Mouse (Mus musculus): ENCODE measurements at regions not wholly inside any gene's neighbourhood (a gene's known extent, or its start where the extent isn't known, plus 50 kb on each side); places are given as distances from the start of the nearest gene placed in this dataset.

- no peak for DNase-seq (ENCODE audit: inconsistent ontology term)
Observed at GRCm38 (mm10) chr13:45277842-45278416, 111.6 kb upstream of the Mylip start.

DNA sequence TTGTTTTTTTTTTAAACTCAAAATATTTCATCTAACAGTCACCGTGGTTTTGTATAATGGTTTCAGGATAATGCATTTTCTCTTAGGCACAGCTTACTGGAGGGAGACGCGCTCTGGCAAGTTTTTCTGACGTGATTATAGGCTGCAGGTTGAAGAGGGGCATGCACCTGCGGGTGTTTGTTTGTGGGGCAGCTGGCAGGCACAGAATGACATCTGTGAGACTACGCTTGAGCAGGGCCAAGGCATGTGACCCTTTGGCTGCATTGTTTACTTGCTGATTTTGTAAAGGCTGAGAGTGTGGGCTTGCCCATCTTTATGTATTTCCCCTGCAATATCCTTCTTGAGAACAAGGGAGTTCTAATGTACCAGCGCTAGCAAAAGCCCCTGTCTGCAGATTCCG lies 108.4 kb upstream of the Mylip start:
- DNase-seq (ENCODE audit: inconsistent ontology term), result no peak

DNA sequence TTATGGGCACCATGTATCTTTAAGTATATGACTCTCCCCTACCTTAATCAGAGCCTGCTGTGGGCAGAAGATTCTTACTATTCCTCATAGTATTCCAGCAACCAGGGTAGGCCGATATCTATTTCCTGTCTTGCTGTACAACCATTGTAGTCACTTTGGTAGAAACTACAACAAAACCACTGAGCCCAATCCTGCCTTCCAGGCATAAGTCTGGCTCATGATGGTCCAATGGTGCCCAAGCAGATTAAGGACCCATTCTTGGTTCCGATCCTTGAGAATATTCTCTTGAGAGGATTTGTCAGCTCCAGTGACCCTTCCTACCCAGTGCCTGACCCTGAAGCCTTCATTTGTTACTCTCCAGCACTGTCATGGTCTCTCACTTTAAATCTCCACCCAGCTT lies 102.9 kb upstream of the Mylip start:
- DNase-seq (ENCODE audit: inconsistent ontology term), result no peak

- no peak for DNase-seq (ENCODE audit: inconsistent ontology term)
Observed at GRCm38 (mm10) chr13:45287217-45287616, 102.3 kb upstream of the Mylip start.

- no peak for DNase-seq (ENCODE audit: inconsistent ontology term)
Observed at GRCm38 (mm10) chr13:45289976-45290375, 99.6 kb upstream of the Mylip start.

DNA sequence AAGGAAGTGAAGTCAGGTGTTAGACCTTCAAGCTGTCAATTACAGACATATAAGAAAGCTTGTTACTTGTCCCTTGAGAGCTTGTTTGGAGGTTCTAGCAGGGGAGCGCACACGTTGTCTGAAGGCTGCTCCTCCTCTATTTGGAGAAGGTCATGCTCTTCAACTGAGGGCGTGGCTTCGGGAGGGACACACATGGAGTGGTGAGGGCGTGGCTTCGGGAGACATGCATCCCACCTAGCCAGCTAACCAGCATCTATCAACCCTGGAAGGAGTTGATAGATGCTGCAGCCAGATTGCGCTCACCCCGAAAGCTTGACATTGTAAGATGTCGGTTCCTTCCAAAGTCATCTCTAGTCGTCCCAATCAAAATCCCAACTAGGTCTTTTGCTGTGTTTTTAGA lies 94.9 kb upstream of the Mylip start:
- DNase-seq (ENCODE audit: inconsistent ontology term), result no peak

DNA sequence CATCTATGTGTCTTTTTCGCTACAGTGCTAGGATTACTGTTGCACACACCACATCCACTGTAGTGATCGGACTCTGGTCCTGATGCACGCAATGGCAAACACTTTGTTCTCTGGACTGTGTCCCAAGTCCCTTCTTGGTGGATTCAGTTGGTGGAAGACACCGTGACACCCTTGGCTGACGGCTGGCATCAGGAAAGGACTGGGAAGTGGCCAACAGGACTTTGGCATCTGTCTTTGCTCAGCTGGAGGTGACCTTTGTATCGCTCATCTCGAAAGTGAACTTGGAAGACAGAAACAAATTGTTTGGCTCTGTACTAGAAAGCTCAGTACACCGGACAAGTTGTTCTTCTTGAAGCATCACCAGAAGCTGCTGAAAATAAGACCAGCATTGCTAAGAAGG lies 88.9 kb upstream of the Mylip start:
- DNase-seq (ENCODE audit: inconsistent ontology term), result no peak

DNA sequence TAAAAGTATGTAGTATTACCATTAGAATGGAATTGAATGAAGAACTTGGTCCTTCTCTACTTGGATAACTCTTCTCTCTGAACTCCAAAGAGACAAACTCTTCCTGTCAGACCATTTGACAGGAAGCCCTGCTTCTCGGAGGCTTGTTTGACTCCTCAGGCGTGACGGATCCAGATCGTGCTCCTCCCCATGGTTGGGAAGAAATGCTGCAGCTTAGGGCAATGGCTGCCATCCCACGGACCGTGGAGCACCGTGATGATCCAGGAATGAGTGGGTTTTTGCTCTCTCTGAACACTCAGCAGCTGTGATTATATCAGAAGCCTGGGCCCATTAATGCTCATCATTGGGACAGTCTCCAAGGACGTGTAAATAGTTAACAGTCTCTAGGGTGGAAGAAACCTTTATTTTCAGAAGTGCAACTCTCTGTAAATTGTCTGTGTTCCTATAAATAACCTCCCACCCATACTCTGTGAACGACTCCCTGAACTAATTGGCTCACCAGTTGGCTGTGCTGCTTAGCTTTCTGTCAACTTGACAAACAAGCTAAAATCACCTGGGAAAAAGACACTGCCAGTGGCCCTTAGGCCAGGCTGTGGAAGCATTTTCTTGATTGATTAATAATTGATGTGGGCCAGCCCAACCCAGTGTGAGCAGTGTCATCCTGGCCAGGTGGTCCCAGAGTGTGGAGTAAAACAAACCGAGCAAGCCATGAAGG lies 88.2 kb upstream of the Mylip start:
- DNase-seq (ENCODE audit: inconsistent ontology term), result no peak

DNA sequence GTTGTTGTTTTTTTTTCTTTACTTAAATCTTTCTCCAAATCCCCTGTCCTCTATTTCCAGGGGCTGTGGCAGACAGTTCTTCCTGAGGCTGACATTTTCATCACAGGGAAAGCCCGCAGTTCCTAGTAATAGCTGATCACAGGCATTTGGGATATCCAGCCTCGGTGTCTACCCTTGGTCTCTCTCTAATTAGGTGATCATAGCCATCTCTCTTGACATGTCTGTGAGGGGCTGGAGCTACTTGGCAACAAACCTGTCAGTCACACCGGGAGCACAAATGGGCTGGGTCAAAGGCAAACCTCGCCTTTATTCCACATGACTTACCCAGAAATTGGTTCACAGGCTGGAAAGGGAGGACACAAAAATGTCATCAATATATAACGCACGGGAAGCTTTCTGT lies 86.7 kb upstream of the Mylip start:
- DNase-seq (ENCODE audit: inconsistent ontology term), result no peak

GRCm38 (mm10) chr13:45306177-45306576 lies 83.4 kb upstream of the Mylip start:
- DNase-seq (ENCODE audit: inconsistent ontology term), result no peak

DNA sequence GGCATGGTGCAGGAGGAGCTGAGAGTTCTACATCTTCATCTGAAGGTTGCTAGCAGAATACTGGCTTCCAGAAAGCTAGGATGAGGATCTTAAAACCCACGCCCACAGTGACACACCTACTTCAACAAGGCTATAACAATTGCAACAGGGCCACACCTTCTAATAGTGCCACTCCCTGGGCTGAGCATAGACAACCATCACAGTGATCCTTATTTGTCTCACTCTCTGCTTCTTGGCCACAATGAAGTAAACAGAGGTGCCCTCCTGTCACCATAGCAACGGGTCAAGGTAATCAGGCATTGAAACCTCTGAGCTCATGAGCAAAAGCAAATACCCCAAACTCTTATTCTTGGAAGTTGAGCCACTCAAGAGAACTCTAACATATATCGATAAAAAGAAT lies 82.3 kb upstream of the Mylip start:
- no peak for DNase-seq (ENCODE audit: inconsistent ontology term)

DNA sequence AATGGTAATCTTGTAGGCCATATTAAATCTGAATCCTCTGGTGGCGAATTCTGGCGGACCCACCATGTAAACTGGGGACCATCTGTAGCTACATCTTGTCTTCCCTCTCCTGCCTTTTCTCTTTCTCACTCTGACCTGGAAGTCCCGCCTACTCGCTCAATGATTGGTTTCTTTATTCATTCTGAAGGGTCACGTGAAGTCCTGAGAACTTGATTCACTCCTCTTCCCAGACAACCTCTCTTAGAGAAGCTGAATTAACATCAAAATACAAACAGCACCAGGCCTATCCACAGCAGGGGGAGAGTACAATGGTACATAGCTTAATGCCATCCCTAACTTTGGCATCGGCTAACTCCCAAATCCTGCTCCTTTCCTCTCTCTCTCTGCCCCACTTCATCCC lies 69.9 kb upstream of the Mylip start:
- no peak for DNase-seq (ENCODE audit: inconsistent ontology term)

DNA sequence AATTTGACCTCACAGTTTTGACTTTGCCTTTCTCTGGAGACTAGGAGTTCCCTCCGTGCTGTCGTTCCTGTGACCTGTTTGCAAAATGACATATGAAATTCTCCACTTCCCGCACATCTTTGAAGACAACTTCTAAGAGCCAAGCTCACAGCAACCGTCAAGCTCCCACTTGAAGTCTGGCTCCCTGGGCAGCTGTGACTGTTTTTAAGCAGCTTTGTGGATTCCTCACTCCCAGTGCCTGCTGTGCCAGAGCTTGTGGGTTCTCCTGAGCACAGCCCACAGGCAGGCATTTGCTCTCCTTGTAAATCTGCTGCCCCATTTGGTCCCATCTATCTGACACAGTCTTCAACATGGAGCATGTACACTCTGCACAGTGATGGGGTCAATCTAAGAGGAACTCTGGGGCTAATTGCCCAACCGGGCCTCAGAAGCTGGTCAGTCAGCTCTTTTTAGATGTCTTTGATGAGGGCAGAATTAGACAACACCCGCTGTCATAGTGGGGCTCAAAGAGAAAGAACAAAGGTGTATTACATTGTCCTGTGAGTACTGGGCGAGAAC lies 63.7 kb upstream of the Mylip start:
- no peak for DNase-seq (ENCODE audit: inconsistent ontology term)

GRCm38 (mm10) chr13:45326751-45327150 lies 62.8 kb upstream of the Mylip start:
- DNase-seq (ENCODE audit: inconsistent ontology term), result no peak

GRCm38 (mm10) chr13:45330561-45330960 lies 59.0 kb upstream of the Mylip start:
- DNase-seq (ENCODE audit: inconsistent ontology term), result no peak

DNA sequence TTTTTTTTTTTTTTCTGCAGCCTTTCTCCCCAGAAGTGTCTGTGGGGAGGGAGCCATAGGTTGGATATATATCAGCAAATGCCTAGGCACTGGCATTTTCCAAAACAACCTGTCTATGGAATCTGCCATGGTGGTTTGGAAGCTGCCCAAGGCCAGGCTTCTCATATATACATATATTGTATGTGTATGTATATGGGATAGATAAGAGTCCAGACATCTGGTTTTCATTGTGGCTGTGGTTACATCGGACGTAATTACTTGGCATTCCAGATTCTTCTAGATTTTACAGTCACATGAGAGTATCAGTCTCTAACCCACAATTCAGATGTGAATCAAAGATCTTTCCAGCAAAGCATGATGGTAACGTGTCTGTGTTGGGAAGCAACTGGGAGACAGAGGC lies 57.5 kb upstream of the Mylip start:
- DNase-seq (ENCODE audit: inconsistent ontology term), result no peak

DNA sequence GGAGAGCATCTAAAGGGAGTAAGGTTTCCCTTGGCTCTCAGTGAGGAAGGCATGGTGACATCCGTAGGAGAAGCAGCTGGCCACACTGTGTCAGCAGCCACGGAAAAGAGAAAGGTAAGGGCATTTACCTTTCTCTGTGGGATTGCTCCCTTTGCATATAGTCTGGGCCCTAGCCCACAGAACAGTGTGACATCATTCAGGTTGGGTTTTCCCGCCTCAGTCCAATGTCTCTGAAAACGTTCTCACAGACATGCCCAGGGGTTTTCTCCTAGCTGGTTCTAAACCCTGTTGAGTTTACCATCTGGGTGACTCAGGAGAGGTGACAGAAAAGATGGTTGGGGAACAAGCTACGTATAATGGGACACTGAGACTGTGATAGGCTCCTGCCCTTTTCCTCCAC lies 55.9 kb upstream of the Mylip start:
- no peak for DNase-seq (ENCODE audit: inconsistent ontology term)
